Mouse (Mus musculus): Measurements from ENCODE around the gene Traf5.

GRCm38 (mm10) chr1:192061666-192062306 is 30.6 kb downstream of the Traf5 start:
- TF ChIP-seq CTCF (IDR thresholded peaks at IDR 0.05; ENCODE audit: borderline replicate concordance, insufficient read depth, low read length) (no peak), POLR2A (IDR thresholded peaks at IDR 0.05; ENCODE audit: low read depth, low read length) (no peak)

Measured in embryonic fibroblast, embryonic 13.5 days (primary cell).